Mouse (Mus musculus) E14TG2a.4 (cell line): ENCODE measurements around the gene Nol4l.

ENCODE experiments used
- H3K27me3 ChIP-seq: 2 replicates; pipeline ENCODE4 v1.6.1; 2014; ENCODE audit warnings: low read length, control low read depth; ENCODE audit not compliant: insufficient read depth
- H3K36me3 ChIP-seq: 2 replicates; pipeline ENCODE4 v1.6.1; 2014; ENCODE audit warnings: low read length, control low read depth; ENCODE audit not compliant: insufficient read depth
- H3K4me1 ChIP-seq: replicated peaks from 2 replicates; pipeline ENCODE4 v1.6.1; 2014; ENCODE audit warnings: low read depth, low read length, control low read depth
- H3K4me3 ChIP-seq: replicated peaks from 2 replicates; pipeline ENCODE4 v1.5.1; 2014; ENCODE audit warnings: mild to moderate bottlenecking, low read length
- H3K9me3 ChIP-seq: 2 replicates; pipeline ENCODE4 v1.6.1; 2014; ENCODE audit warnings: low read length, control low read depth
- CTCF ChIP-seq: conservative IDR thresholded peaks from 2 replicates; pipeline ENCODE4 v1.5.1; 2014; ENCODE audit warnings: low read length
- NANOG ChIP-seq: IDR thresholded peaks from 2 replicates; pipeline ENCODE4 v1.6.1; 2014; ENCODE audit warnings: borderline replicate concordance, low read length, mixed read lengths
- POU5F1 ChIP-seq: IDR thresholded peaks from 2 replicates; pipeline ENCODE4 v1.6.1; 2014; ENCODE audit warnings: low read length, borderline replicate concordance

The Nol4l gene

DNA sequence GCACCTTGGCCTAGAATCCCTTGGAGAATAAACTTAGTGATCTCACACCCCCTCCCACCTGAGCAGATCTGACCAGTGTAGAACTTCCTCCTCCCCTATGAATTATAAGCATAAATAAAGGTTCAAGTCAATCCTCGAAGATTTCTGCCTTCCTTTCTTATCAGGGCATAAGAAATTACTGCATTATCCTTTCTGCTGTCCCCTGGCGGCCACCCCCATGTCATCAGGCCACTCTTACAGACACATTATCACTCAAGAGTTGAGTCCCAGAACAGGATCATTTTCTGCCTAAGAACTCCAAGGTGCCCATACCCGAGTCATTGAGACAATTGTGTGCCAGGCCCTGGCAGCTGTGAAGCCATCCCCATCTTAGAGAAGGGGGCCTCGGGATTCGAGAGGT lies 1.2 kb upstream of the Nol4l start:
- peaks cover 27% of the 10 kb centered on the region for H3K4me1 ChIP-seq
- no peaks in the 10 kb centered on the region for H3K36me3 ChIP-seq
- TF ChIP-seq NANOG = no peak
- TF ChIP-seq CTCF = no peak
- no peak for TF ChIP-seq POU5F1
- H3K4me3 ChIP-seq = peak overlapping the region; percentile 82; the same call in 1 of the 2 replicates
- H3K9me3 ChIP-seq = peaks cover 3% of the 10 kb centered on the region; the same call in 1 of the 2 replicates
- H3K27me3 ChIP-seq = peaks cover 60% of the 10 kb centered on the region

DNA sequence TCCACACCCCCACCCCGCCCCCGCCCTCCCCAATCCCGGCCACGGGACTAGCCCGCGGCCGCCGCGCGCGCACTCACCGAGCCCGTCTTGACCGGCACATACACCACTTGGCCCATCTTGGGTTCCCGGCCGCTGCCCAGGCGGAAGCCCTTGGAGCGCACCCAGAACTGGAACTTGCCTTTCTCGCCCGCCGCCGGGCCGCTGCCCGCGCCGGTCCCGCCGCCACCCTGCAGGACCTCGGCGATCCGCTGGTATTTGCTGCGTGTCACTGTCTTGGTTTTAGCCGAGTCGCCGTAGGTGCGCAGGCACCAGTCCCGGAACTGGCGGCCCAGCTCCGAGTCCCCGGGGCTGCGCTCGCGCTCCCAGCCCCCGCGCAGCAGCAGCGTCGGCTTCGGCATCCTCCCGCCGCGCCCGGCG lies 398 bp downstream of the Nol4l start:
- peaks cover 38% of the 10 kb centered on the region for H3K4me1 ChIP-seq
- peaks cover 61% of the 10 kb centered on the region for H3K27me3 ChIP-seq
- no peaks in the 10 kb centered on the region for H3K36me3 ChIP-seq
- H3K4me3 ChIP-seq = peak overlapping the region; percentile 82
- H3K9me3 ChIP-seq = peaks cover 3% of the 10 kb centered on the region; the same call in 1 of the 2 replicates
- no peak for TF ChIP-seq POU5F1
- TF ChIP-seq NANOG = no peak
- TF ChIP-seq CTCF = no peak

DNA sequence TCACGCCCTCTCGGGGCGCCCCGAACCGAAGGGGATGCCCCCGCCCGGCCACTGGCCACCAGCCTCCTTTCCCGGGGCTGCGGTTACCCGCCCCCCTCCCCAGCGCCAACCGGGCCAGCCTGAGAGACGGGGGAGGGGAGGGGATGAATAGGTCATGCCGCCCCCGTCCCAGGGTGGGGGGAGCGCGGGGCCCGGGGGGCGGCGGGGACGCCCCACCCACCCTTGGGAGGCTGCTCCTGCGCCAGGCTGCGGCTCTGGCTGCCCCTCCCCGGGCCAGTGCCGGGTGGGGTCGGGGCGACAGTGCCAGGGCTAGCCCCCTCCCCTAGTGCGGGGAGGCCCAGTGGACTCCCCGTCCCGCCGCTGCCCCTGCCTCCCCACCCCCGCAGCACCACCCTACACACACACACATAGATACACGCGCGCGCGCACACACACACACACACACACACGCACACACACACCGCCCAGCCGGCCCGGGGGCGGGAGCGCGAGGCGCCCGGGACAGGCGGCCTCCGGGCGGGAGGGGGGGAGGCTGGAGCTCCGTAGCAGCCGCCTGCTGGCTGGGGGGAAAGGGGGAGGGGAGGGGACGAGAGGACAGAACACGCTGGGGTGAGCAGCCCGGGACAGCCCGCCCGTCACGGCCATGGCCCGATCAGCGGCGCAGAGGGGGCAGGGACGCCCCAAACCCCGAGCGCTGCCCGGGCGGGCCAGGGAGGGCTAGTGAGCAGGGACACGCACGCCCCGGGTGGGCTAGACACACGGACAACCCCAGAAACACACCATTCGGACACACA lies 1.0 kb downstream of the Nol4l start:
- Histone ChIP-seq H3K4me1 (peaks cover 45% of the 10 kb centered on the region), H3K9me3 (no peaks in the 10 kb centered on the region), H3K36me3 (no peaks in the 10 kb centered on the region), H3K4me3 (peak overlapping the region; percentile 82), H3K27me3 (peaks cover 65% of the 10 kb centered on the region)
- TF ChIP-seq POU5F1 = no peak
- TF ChIP-seq NANOG = no peak
- TF ChIP-seq CTCF = no peak

DNA sequence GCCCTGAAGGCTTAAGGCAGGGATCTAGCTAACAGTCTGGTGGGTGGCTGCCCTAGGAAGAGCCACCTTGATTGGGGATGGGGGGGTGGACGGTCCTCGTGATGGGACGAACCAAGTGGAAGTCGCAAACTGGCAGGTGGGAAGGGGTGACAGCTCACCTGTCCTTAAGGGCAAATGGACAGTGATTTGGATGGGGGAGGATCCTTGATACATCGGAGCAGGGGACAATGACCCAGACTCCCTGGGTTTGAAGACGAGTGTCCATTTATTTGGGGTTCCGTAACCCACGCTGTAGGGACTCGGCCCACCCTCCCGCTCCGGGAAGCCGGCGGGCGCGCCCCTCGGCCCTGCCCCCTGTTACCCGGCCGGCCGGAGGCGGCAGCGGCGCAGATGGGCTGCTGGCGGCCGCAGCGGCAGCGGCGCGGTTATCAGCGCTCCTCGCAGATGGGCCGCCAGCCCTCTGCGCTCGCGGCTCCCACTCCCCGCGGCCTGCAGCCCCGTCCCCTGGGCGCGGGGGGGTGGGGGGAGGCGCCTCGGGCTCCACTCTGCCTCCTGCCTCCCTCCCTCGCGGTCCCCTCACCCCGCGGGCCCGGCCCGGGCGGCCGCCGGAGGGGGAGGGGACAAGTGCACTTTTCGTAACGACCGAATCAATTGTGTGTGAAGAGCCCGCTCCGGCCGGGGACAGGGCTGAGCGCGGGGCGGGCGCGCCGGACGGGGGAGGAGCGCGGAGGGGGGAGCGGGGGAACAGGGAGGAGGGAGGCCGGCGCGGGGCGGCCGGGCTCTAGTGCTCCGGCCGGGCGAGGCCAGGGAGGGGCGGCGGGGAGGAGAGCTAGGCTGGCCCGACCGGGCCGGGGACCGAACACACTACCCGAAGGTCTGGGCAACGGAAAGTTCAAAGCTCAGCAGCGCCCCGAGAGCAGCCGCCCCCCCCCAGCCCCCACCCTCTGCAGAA lies 1.9 kb downstream of the Nol4l start:
- H3K4me1 ChIP-seq = peaks cover 54% of the 10 kb centered on the region
- no peaks in the 10 kb centered on the region for H3K36me3 ChIP-seq
- H3K9me3 ChIP-seq = no peaks in the 10 kb centered on the region
- H3K27me3 ChIP-seq = peaks cover 69% of the 10 kb centered on the region
- peak overlapping the region; percentile 82 for H3K4me3 ChIP-seq
- no peak for TF ChIP-seq NANOG
- TF ChIP-seq CTCF = no peak
- TF ChIP-seq POU5F1 = no peak

DNA sequence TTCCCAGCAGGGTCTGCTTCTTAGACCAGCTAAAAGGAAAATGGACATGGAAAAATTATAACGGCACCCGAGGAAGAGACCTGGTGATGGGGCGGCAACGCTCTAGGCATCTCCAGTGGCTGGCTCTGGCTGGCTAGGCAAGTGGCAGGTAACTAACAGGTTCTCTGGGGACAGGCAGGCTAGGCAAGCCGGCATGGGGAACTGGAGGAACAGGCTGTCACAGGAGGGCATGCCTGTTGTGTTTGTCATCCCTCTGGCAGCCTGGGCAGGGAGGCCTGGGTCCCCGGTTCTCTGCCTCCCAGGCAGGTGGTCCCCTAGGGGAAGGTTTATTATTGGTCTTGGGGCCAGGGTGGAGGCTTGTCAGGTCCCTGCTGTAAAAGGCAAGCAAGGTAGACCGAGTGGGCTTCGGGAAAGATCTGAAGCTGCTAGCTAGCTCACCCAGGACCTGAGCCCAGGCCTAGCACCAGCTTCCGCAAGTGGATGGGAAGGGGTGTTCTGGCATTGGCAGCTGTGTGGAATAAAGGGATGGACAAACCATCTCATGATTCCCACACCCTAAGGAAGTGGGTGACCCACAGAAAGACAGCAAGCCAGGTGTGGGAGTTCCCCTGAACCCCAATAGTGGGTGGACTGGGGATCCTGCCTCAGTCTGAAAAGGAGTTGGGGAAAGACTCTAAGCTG lies 2.8 kb downstream of the Nol4l start:
- Histone ChIP-seq H3K9me3 (no peaks in the 10 kb centered on the region), H3K4me1 (peaks cover 62% of the 10 kb centered on the region), H3K36me3 (no peaks in the 10 kb centered on the region), H3K27me3 (peaks cover 61% of the 10 kb centered on the region), H3K4me3 (peak overlapping the region; percentile 82)
- TF ChIP-seq NANOG (no peak), POU5F1 (no peak), CTCF (no peak)

DNA sequence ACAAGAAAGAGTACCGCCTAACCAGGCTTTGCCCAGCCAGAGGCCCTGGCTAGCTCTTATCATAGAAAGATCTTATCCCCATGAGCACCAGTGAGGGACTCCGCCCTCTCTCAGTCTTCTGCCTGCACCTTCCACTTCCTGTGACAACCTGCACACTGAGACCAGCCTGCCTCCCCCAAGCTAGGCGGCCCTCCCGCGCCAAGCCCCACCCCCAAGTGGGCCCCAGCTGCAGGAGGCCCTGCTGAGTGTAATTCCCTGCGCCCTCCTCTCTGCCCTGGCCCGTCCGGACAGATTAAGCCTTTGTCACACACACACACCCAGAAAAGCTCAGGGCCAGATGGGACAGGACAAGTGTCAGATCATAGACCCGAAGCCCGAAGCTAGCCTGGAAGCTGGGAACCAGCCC lies 3.9 kb downstream of the Nol4l start:
- TF ChIP-seq POU5F1 (no peak), CTCF (no peak), NANOG (no peak)
- Histone ChIP-seq H3K27me3 (peaks cover 58% of the 10 kb centered on the region), H3K4me1 (peaks cover 68% of the 10 kb centered on the region), H3K9me3 (no peaks in the 10 kb centered on the region), H3K36me3 (no peaks in the 10 kb centered on the region), H3K4me3 (peak overlapping the region; percentile 43; the same call in 1 of the 2 replicates)

DNA sequence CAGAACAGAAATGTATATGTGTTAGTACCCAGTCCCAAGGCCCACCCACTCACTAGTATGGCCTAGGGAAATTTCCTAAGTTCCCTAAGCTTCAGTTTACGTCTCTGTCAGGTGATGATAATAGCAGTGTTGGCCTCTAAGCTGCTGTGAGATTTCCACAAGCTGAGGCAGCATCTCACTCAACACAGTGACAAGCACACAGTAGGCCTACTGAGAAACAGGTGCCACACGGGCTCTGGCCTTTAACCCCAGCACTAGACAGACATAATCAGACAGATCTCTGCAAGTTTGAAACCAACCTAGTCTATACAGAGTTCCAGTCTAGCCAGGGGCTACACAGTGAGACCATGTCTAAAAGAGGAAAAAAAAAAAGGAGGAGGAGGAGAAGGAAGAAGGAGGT lies 5.0 kb downstream of the Nol4l start:
- peaks cover 73% of the 10 kb centered on the region for H3K4me1 ChIP-seq
- TF ChIP-seq POU5F1 = no peak
- no peak for TF ChIP-seq CTCF
- TF ChIP-seq NANOG = no peak

More for the DNA sequence above, 5.0 kb downstream of the Nol4l start:
- Histone ChIP-seq H3K9me3 (no peaks in the 10 kb centered on the region), H3K27me3 (peaks cover 54% of the 10 kb centered on the region), H3K36me3 (no peaks in the 10 kb centered on the region), H3K4me3 (no peak overlapping the region)
